Mouse (Mus musculus) brown adipose tissue, adult 24 weeks (tissue): ENCODE measurements around the gene Nono. TPM values are rescaled to one million over a fixed set of nuclear protein-coding genes. Genes with fewer than 3 reads are reported as not detected.
A peak's percentile ranks its signal among the peaks of the same experiment; 100 is the strongest.

ENCODE experiments used
- H3K27ac ChIP-seq: fragments of 200-500 bp; replicated peaks from 2 replicates; pipeline ENCODE4 v1.5.1; 2012; ENCODE audit warnings: low read depth, mild to moderate bottlenecking, low read length
- H3K4me1 ChIP-seq: fragments of 200-500 bp; 2 replicates; pipeline ENCODE4 v1.6.1; 2012; ENCODE audit warnings: low read length, mixed read lengths; ENCODE audit not compliant: control insufficient read depth, insufficient read depth, insufficient read length
- H3K4me3 ChIP-seq: fragments of 200-500 bp; 2 replicates; pipeline ENCODE4 v1.5.1; 2012; ENCODE audit warnings: low read depth, mild to moderate bottlenecking, low read length, moderate library complexity; ENCODE audit not compliant: insufficient read depth
- polyA plus RNA-seq: library from polyadenylated mRNA; stranded (reverse); fragments of >200 nt; gene quantifications from 2 replicates; pipeline ENCODE4 v1.2.4, GENCODE M21; 2012; ENCODE audit not compliant: missing spikeins, insufficient read depth, insufficient read length

Gene Nono
- 67.0 and 71.0 TPM in 2 replicates for polyA plus RNA-seq

DNA sequence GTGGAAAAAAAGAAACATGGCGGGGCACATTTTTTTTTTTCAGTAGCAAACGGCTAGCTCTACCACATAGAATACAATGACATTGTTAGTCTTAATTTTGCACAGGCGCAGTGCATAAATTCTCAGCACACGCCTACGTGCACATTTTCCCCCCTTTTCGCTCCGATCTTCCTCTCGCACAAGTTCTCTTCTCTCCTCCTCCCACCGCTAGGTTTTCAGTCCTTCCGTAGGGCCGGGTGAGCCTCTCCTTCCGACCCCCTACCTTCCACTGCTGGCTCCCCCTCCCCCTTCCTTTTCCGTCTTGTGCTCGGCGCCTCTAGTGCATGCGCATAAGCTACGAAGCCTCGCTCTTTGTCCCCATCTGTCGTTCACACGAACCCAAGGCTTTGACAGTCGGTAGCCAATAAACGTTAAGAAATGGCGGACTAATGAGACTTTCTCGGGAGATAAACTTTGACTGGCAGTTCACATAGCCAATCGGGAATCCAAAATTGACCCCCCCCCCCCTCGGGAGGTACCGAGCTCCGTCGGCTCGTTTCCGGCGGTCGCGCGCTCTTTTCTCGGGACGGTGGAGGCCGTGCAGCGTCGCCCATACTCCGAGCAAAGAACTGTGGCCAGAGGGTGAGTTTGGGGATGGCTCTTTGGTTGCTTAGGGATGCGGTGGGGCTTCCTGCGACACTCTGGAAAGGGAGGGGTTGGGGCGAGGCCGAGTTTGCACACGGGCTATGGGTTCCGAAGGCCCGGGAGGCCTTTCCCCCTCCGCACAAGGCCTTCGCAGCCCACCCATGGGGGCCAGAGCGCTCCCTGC lies at the start of gene Nono:
Nono (plus strand) TSS at position 177 of the 808 bp plus-strand sequence.
- H3K4me1 ChIP-seq: no peaks in the 10 kb centered on the region
- peak within 1 kb of the TSS; percentile 89 for H3K4me3 ChIP-seq
- H3K27ac ChIP-seq: peak within 1 kb of the TSS; percentile 85

DNA sequence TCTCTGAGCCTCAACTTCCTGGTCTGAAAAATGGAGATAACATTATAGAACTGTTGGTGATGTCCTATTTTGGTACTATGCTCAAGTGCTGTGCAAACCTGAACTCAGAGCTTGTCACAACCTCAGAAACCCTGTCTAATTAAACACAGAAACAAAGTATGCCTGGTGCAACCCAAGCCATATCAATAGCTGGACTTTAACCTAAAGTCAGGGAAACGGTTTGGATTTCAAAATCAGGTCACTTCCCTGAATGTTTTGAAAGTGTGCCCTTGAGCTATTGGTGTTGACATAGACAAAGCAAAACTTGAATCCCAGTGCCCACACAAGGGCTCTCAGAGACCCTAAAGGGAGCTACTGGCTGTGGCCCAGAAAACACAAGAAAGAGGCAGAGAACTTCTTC lies 49.4 kb upstream of the Nono start:
- Histone ChIP-seq H3K4me1 (no peaks in the 10 kb centered on the region; the same call in 1 of the 2 replicates), H3K4me3 (no peak overlapping the region), H3K27ac (no peak overlapping the region)

DNA sequence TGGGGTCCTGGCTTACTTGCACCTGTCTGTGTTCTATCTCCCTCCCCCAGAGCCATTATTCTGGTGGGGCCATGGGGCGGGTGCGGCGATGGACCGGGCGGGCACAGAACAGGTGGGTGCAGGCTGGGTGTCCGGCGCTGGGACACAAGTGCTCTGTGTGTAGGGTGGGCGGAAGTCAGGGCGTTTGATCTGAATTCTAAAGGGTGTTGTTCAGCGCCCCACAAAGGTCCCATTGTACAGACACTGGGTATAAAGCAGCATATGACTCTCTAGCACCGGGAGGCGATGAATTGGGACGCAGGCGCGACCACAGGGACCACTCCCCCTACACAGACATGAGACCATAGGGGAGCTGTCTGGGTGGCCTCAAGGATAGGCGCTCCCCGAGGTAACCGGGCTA lies 45.7 kb upstream of the Nono start:
- H3K4me3 ChIP-seq: no peak overlapping the region
- no peak overlapping the region for H3K27ac ChIP-seq
- H3K4me1 ChIP-seq: no peaks in the 10 kb centered on the region; the same call in 1 of the 2 replicates

DNA sequence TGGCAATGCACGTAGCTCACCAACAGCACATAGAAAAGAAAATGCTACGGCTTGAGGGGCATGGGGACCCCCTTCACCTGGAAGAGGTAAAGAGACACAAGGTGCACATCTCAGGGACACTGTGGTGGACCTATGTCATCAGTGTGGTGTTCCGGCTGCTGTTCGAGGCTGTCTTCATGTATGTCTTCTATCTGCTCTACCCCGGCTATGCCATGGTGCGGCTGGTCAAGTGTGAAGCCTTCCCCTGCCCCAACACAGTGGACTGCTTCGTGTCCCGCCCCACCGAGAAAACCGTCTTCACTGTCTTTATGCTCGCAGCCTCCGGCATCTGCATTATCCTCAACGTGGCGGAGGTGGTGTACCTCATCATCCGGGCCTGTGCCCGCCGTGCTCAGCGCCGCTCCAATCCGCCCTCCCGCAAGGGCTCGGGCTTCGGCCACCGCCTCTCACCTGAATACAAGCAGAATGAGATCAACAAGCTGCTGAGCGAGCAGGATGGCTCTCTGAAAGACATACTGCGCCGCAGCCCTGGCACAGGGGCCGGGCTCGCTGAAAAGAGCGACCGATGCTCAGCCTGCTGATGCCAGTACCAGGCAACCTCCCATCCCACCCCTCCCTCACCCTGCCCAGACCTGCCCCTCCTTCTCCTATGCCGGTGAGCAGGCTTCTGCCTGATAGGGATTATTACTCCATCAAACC lies 44.5 kb upstream of the Nono start:
- Histone ChIP-seq H3K4me1 (no peaks in the 10 kb centered on the region; the same call in 1 of the 2 replicates), H3K4me3 (no peak overlapping the region), H3K27ac (no peak overlapping the region)

DNA sequence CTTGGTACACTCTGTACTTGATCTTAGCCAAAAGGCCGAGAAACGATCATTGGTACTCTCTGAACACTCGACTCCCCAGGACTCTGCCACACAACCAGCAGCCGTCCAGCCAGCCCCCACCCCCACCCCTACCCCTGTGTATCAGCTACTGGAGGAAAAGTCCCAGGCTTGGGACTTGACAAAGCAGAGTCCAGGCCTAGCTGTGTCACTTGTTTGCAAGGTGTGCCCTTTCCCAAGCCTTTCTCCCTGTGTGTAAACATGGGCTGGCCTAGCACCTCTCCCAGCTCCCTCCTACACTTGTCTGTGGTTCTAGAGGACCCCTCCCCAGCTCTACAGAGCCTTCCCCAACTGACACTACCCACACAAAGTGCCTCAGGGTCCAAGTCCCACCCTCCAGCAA lies 42.9 kb upstream of the Nono start:
- H3K4me3 ChIP-seq: no peak overlapping the region
- H3K27ac ChIP-seq: no peak overlapping the region
- H3K4me1 ChIP-seq: no peaks in the 10 kb centered on the region; the same call in 1 of the 2 replicates

DNA sequence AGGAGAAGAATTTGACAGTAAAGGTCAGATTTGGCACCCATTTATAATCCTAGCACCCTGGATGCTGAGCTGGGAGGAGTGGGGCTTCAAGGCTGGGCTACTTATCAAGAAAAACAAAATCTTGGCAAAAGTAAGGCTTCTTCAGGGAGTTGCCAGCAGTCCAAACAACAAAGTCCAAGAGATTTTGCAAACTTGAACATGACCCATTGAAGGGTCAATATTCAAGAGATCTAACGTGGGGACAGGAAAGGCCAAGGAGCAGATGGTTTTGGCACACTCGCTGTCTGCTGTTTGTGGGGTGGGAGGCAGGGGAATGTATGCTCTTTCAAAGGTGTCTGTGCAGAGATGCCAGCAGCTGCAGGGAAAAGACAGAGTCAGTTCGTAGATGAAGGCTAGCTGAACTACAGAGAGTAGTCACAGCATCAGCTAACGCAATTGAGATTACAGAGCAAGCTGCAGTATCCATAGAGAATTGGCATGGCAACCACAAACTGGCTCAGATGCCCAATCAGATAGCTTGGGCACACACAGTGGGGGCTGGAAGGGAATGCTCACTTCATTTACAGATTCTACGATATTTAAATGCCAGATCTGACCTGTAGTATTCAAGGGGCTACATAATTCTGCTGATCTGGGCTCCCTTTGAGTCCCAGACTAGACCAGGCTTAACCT lies 40.1 kb upstream of the Nono start:
- no peaks in the 10 kb centered on the region; the same call in 1 of the 2 replicates for H3K4me1 ChIP-seq
- no peak overlapping the region for H3K27ac ChIP-seq
- H3K4me3 ChIP-seq: no peak overlapping the region

DNA sequence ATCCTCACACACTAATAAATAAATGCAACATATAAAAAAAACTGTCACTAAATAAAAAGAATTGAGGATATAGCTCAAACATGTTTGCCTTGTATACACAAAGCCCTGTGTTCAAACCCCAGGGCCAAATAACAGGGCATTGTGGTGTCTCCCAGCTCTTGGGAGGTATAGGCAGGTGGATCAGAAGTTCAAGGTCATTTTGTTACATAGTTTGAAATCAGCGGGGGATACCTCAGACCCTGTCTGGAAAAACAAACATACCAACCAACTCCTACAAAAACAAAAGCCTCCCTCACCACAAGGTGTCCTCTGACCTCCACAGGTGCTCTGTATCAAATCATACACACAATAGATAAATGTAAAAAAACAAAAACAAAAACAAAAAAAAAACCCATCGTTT lies 34.8 kb upstream of the Nono start:
- Histone ChIP-seq H3K4me3 (no peak overlapping the region), H3K27ac (no peak overlapping the region), H3K4me1 (no peaks in the 10 kb centered on the region)

DNA sequence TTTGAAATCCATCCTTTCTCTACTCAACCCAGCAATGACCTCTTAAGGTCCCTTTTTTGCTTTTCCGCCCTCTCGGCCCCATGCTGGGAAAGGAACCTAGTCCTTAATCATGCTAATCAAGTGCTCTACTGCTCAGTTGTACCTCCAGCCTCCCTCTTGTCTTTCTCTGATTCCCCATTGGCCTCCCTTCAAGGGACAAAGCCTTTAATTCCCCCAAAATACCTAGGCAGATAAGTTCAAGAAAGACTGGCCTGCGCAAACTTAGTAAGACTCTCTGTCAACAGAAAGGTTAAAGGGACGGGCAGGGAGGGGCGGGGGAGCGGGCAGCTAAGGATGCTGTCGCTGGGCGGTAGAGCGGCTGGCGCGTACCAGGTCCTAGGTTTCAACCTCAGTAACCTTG lies 32.7 kb upstream of the Nono start:
- Histone ChIP-seq H3K4me1 (no peaks in the 10 kb centered on the region), H3K4me3 (no peak overlapping the region), H3K27ac (no peak overlapping the region)

DNA sequence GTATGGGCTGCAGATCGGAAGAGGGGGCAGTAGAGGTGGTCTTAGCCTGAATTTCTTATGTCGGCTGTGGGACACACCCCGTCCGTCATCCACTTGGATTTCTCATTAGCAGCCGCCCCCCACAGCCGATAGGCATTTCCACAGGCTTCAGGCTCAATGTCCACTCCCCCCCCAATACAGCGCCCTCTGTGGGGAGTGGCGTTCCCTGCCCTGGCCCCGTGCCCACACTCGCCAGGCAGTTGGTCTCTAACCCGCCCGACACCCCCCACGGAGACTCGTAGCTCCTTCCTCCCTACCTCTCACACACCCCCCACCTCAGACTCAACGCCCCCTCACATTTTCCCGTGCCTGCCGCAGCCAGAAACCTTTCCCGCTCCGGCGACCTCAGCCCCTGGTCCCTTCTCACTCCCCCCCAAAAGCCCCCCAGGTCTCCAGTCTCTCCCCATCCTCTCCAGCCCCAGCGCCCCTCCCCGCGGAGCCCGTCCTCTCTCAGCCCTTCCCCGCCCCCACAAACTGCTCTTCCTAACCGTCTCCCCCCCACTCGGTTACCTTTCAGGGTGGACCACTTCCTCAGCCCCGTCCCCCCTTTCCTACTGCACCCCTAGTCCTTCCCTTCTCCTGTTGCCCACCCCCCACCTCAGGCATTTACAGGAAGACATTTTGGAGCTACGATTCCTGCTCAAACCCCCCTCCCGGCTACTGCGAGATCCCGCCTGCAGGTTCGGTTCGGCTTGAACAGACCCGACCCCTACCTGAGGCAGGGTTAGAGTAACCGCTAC lies 10.0 kb upstream of the Nono start:
- Histone ChIP-seq H3K4me3 (peak overlapping the region; percentile 99), H3K4me1 (0 out of 2 replicates have a peak, but pooled peaks cover 2% of the 10 kb centered on the region), H3K27ac (peak overlapping the region; percentile 82)

DNA sequence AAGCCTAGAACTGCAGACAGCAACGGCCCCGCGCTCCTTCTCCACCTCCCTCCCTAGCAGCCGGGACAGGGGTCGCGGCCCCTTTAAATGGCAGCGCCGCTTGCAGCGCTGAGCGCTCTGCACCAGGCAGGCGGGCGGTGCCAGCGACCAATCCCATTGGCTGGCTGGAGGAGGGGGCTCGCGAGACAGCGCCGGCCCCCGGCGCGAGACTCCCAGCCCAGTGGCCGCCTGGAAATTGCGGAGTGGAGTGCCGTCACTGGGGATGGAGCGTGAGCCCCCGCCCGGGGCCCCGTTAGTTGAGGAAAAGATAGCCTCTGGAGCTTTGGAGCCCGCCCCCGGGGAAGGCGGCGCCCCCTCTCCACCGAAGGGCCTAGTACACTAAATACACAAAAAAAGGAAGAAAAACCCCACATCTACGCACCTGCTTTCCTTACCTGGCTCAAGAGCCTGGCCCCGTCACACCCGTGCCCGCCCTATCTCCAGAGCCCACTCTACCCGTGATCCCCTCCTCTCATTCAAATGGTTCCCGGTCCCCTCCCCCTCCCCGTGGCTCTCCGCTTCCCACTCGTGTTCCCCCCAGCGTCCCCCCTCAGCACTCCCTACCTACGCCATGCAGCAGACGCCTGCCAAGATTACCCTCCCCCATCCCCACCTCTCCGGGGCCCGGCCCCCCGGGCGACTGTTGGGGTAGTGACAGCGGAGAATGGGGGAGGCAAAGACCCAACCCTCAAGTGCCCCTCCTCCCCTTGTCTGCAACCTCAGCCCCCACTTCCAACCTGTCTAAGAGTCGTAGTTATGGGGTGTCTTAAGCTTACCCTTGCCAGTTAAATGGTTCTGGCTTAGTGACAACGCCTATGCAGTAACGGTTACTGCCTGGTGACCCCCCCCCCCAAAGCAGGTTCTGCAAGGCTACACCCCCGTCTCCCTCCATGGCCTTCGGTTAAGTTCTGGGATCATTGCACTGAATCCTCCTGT lies 9.1 kb upstream of the Nono start:
- H3K4me1 ChIP-seq: 0 out of 2 replicates have a peak, but pooled peaks cover 2% of the 10 kb centered on the region

DNA sequence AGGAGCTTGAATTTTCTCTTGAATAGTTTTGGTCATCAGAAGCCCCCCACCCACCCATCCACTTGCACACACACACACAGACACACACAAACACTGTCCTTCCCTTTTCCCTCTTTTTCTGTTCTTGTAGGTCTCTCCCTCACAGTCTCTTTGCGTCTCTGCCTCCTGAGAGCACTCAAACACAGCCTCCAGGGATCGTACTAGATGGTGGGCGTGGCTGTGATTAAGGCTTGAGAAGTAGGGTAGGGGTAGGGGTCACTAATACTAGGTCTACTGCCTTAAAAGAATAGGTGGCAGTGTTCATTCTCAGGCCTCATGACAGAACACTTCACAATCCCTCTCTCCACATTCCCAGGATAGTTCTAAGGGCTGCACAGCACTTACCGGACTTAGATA lies 8.4 kb upstream of the Nono start, which contains the start of gene Zmym3:
Zmym3 (minus strand) TSS at position 150 of the 396 bp plus-strand sequence.
- Histone ChIP-seq H3K4me1 (0 out of 2 replicates have a peak, but pooled peaks cover 2% of the 10 kb centered on the region), H3K27ac (peak within 1 kb of the TSS; percentile 43), H3K4me3 (peak within 1 kb of the TSS; percentile 99)

More for the DNA sequence above, 9.1 kb upstream of the Nono start:
- peak overlapping the region; percentile 99 for H3K4me3 ChIP-seq
- peak overlapping the region; percentile 82 for H3K27ac ChIP-seq

DNA sequence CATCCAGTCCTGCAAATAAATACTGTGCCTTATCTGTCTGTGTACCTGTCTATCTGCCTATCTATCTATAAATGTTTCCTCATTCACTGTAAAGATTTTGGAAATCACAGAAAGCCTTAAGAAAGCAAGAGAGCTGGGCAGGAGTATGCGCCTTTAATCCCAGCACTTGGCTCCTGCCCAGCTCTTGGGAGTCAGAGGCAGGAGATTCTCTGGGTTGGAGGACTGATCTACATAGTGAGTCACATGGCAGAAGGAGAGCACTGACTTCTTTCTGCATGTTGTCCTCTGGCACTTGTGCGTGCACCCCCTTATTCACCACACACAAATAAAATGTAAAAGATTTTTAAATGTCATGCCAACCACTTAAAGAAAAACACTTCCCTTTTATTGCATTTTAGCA lies 5.7 kb upstream of the Nono start:
- Histone ChIP-seq H3K27ac (no peak overlapping the region), H3K4me1 (0 out of 2 replicates have a peak, but pooled peaks cover 2% of the 10 kb centered on the region), H3K4me3 (no peak overlapping the region)

DNA sequence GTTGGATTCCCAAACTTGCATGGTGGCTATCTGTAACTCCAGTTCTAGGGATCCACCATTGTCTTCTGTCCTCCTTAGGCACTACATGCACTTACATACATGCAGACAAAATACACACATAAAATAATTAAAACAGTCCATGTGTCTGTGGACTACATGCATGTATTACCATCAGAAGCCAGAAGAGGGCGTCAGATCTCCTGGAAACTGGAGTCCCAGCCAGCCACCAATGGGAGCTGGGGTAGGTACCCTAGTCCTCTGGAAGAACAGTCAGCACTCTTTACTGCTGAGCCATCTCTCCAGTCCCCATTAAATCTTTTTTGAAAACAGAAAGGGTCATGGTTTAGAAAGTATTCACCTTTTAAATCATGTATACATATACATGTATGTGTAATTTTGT lies 1.3 kb upstream of the Nono start:
- Histone ChIP-seq H3K4me1 (no peaks in the 10 kb centered on the region), H3K27ac (no peak overlapping the region), H3K4me3 (no peak overlapping the region)

DNA sequence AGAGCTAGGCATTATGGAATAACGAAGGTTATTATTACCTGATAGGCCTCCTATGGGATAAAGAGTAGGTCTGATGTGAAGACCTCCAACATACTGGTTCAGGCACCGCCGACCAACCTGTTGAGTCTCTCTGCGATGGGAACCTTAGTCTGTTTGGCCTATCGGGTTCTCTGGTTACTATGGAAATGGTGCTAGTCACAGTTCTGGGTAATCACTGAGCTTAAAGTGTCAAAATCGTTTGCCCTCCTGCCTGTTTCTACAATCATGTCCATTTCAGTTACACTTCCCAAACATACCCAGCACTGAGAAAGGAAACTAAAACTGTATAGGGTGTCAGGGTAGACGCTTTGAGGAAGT lies 355 bp upstream of the Nono start:
- H3K4me1 ChIP-seq: no peaks in the 10 kb centered on the region
- peak overlapping the region; percentile 85 for H3K27ac ChIP-seq
- H3K4me3 ChIP-seq: peak overlapping the region; percentile 65
